Mouse (Mus musculus) embryonic fibroblast, embryonic 13.5 days (primary cell): ENCODE results near the gene Chac1. TPM values are rescaled to one million over a fixed set of nuclear protein-coding genes. Genes with fewer than 3 reads are reported as not detected.

ENCODE experiments used
- H3K27ac ChIP-seq: 2 replicates; pipeline ENCODE4 v1.5.1; 2012; ENCODE audit warnings: low read length, control low read depth, inconsistent platforms; ENCODE audit not compliant: insufficient read depth
- H3K4me1 ChIP-seq: 2 replicates; pipeline ENCODE4 v1.6.1; 2011; ENCODE audit warnings: low read length; ENCODE audit not compliant: control insufficient read depth, insufficient read depth
- H3K4me3 ChIP-seq: 2 replicates; pipeline ENCODE4 v1.5.1; 2011; ENCODE audit warnings: mild to moderate bottlenecking, control low read depth, low read length; ENCODE audit not compliant: insufficient read depth
- CTCF ChIP-seq: IDR thresholded peaks from 2 replicates; pipeline ENCODE4 v1.5.1; 2011; ENCODE audit warnings: mild to moderate bottlenecking, control low read depth, low read length, moderate library complexity, borderline replicate concordance; ENCODE audit not compliant: insufficient read depth
- POLR2A ChIP-seq: IDR thresholded peaks from 2 replicates; pipeline ENCODE4 v1.6.1; 2011; ENCODE audit warnings: low read depth, mild to moderate bottlenecking, control low read depth, low read length, moderate library complexity
- polyA plus RNA-seq: library from polyadenylated mRNA; stranded (reverse); fragments of >200 nt; gene quantifications from 2 replicates; pipeline ENCODE4 v1.2.4, GENCODE M21; 2011; ENCODE audit warnings: low read depth; ENCODE audit not compliant: missing spikeins, insufficient read length

Gene Chac1
- 34.5 and 58.5 TPM in 2 replicates for polyA plus RNA-seq

DNA sequence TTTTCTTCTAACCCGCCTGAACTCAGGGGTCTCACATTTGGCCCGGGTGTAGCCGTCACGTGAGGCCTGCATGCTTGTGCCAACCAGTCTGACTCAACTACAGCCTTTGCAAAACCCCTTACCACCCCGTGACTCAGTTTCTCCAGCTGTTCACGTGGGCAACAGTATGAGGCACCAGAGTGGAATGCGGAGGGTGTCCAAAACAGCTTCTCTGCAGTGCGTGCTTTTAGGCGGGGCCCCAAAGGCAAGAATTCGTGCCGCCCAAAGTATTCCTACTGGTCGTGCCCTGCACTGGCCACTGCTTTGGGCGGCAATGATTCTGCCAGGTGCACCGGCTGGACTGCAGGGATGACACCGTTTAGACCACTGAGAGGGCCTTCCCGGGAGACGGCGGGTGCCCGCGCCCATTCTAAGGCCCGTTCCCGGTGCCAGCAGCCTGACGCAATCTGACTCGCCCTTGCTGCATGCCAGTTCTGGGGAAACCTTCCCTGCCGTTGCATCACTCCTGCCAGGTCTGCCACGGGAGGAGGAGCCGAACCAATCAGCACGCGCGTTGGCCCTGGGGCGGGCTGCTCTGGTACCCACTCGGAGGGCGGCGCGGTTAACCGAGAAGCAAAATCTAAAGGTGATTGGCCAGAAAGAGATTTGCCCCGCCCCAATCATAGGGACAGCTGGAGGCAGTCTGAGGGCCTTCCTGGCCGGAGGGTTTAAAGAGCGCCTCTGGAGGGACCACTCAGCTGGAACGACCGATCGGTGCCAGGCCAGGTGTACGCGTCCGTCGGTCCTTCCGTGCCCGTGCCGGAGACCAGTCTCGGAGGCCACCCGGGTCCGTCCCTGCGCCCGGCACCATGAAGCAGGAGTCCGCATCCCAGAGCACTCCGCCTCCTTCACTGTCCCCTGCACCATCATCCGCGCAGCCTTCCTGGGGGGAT lies at the start of gene Chac1:
TSS of gene Chac1 (plus strand) at position 675 of the 932 bp plus-strand sequence.
- H3K4me1 ChIP-seq = peaks cover 4% of the 10 kb centered on the region
- TF ChIP-seq CTCF (no peak), POLR2A (peak; percentile 97)
- H3K27ac ChIP-seq = peak within 1 kb of the TSS; percentile 48
- H3K4me3 ChIP-seq = peak within 1 kb of the TSS; percentile 78

DNA sequence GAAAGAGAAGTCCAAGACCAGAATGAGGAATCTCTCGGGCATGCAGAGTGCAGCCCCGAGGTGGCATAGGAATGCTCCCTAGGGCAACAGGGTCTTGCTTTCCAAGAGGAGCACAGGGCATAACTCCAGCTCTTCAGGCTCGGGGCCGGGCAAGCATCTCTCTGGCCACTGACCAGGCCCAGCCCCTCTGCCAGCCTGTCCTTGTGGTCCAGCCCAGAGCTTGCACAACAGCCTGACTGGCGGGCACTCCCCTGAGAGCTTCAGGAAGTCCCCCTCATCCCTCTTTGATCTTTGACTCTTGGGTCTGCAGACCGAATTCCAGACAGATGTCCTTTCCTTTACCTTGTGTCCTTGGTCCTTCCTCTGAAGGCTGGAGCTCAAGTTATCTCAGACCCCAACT lies 48.2 kb upstream of the Chac1 start:
- TF ChIP-seq POLR2A (no peak), CTCF (no peak)
- no peak overlapping the region for H3K4me3 ChIP-seq
- H3K4me1 ChIP-seq = no peaks in the 10 kb centered on the region
- no peak overlapping the region for H3K27ac ChIP-seq

GRCm38 (mm10) chr2:119304391-119304790 lies 46.6 kb upstream of the Chac1 start:
- TF ChIP-seq CTCF (no peak), POLR2A (no peak)
- Histone ChIP-seq H3K27ac (no peak overlapping the region), H3K4me3 (no peak overlapping the region), H3K4me1 (no peaks in the 10 kb centered on the region)

DNA sequence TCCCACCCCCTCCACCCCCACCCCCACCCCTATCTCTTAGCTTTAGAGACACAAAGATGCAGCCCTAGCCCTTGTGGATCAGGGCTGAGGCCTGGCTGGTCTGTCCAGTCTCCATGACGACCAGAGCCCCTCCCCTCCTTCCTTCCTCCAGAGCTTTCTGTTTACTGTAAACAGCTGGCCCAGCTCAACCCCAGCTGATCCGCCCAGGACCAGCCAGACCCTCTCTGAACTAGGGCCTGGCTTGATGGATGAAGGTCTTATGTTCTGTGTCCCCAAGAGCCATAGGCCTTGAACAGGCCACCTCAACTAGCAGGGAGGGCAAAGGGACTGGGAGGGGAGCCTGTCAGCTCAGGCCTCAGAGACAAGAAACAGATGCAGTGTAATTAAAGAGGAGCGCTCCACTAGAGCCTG lies 46.2 kb upstream of the Chac1 start:
- Histone ChIP-seq H3K27ac (no peak overlapping the region), H3K4me3 (no peak overlapping the region), H3K4me1 (no peaks in the 10 kb centered on the region)
- no peak for TF ChIP-seq POLR2A
- no peak for TF ChIP-seq CTCF

DNA sequence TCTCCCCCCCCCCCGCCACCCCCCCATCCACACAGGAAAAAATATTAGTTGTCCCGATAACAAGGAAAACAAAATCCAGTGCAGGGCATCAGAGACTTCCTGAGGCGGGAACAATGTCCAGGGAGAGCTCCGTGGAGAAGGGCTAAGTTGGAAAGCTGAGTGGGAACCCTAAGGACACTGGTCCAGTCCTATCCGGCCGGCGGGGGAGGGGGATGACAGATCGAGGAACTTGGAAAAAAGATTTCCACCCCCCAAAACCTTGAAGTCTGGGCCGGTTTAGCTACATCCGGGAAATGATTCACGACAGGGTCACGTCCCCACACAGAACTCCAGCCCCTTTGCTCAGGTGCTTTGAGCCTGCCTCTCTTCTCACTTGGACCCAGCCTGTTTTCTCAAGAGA lies 39.5 kb upstream of the Chac1 start:
- TF ChIP-seq CTCF = no peak
- no peaks in the 10 kb centered on the region for H3K4me1 ChIP-seq
- no peak overlapping the region for H3K27ac ChIP-seq
- H3K4me3 ChIP-seq = no peak overlapping the region

GRCm38 (mm10) chr2:119312380-119312958 lies 38.6 kb upstream of the Chac1 start:
- H3K4me3 ChIP-seq = no peak overlapping the region
- no peaks in the 10 kb centered on the region for H3K4me1 ChIP-seq
- TF ChIP-seq CTCF = no peak
- TF ChIP-seq POLR2A = no peak
- H3K27ac ChIP-seq = no peak overlapping the region

- TF ChIP-seq CTCF (no peak), POLR2A (no peak)
- H3K27ac ChIP-seq = no peak overlapping the region
- H3K4me1 ChIP-seq = no peaks in the 10 kb centered on the region
- no peak overlapping the region for H3K4me3 ChIP-seq
Observed at GRCm38 (mm10) chr2:119313780-119314479, 37.1 kb upstream of the Chac1 start.

DNA sequence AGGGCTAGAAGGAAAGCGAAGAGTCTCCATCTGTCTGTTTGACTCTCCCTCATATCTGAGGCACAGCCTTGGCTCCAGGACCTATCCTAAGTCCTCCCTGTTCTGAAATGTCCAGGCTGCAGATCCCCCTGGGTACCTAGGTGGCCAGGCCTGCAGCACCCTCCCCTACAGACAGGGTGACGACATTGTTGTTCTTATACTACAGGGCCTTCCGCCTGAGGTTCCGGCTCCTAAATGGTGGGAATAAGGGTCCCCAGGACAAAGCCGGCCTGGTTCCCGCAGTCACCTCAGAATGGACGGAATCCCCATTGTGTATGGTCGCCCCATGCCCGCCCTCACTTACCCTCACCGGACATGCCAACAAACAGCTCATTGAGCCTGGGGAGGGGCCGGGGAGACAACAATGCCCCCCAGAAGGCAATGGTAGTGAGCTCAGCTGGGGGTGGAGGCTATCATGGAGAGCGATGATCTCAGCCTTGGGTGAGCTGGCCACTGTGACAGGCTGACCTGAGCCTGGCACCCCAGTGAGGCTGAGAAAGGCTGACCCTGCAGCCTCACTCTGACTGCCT lies 36.2 kb upstream of the Chac1 start:
- TF ChIP-seq CTCF (no peak), POLR2A (no peak)
- H3K27ac ChIP-seq = no peak overlapping the region
- H3K4me3 ChIP-seq = no peak overlapping the region
- no peaks in the 10 kb centered on the region for H3K4me1 ChIP-seq

DNA sequence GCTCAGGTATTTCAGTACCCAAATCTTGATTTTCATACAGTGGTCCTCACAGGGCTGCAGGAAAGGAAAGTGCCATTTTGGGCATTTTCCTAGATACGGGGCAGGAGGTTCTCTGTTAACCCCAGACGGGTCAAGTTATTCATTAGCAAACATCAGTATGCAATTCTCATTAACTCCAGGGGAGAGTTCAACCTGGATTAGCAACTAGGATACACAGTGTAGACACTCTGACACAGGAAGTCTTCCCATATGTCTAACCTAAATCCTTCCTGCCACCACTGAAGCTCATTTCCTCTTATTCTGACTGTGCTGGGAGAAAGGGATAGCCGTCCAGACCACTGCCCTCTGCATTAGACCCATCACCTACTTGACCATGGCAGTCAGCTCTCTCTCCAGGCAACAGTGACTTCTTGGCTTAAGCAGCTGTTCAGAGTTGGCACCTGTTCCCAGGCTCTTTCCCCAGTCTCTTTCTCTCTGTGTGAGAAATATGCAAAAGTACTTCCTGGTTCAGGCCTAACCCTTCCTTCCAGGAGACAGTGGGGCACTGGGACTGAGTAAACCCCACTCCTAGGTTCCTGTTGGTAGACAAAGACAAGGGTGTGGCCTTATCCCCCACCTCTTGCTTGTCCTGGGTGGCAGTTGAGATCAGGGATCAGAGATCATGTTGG lies 32.9 kb upstream of the Chac1 start:
- Histone ChIP-seq H3K4me1 (0 out of 2 replicates have a peak, but pooled peaks cover 5% of the 10 kb centered on the region), H3K27ac (no peak overlapping the region), H3K4me3 (no peak overlapping the region)
- no peak for TF ChIP-seq POLR2A
- no peak for TF ChIP-seq CTCF
